Mouse (Mus musculus): Measurements from ENCODE around the gene Otogl. TPM values are rescaled to one million over a fixed set of nuclear protein-coding genes. Genes with fewer than 3 reads are reported as not detected.

Gene Otogl
- polyA plus RNA-seq, 1 experiment = 0.10 TPM

- no peak for TF ChIP-seq CTCF (IDR thresholded peaks at IDR 0.05; ENCODE audit: extremely low read depth, insufficient read depth, low read length)
- TF ChIP-seq POLR2A (IDR thresholded peaks at IDR 0.05; ENCODE audit: extremely low read depth, insufficient read depth, low read length) = no peak
- H3K27ac ChIP-seq (ENCODE audit: insufficient read depth, low read length) = no peak overlapping the region
- H3K4me3 ChIP-seq (ENCODE audit: insufficient read depth, low read length) = no peak overlapping the region
- no peaks in the 10 kb centered on the region for H3K4me1 ChIP-seq (ENCODE audit: control insufficient read depth, insufficient read depth, low read length)
Observed at GRCm38 (mm10) chr10:107739815-107740214, 172.1 kb downstream of the Otogl start.

- no peaks in the 10 kb centered on the region for H3K4me1 ChIP-seq (ENCODE audit: control insufficient read depth, insufficient read depth, low read length)
- TF ChIP-seq POLR2A (IDR thresholded peaks at IDR 0.05; ENCODE audit: extremely low read depth, insufficient read depth, low read length) = no peak
- TF ChIP-seq CTCF (IDR thresholded peaks at IDR 0.05; ENCODE audit: extremely low read depth, insufficient read depth, low read length) = no peak
- H3K27ac ChIP-seq (ENCODE audit: insufficient read depth, low read length) = no peak overlapping the region
- H3K4me3 ChIP-seq (ENCODE audit: insufficient read depth, low read length) = no peak overlapping the region
Observed at GRCm38 (mm10) chr10:107737743-107738142, 174.2 kb downstream of the Otogl start.

- TF ChIP-seq POLR2A (IDR thresholded peaks at IDR 0.05; ENCODE audit: extremely low read depth, insufficient read depth, low read length) (no peak), CTCF (IDR thresholded peaks at IDR 0.05; ENCODE audit: extremely low read depth, insufficient read depth, low read length) (no peak)
- H3K27ac ChIP-seq (ENCODE audit: insufficient read depth, low read length) = no peak overlapping the region
Observed at GRCm38 (mm10) chr10:107735448-107735847, 176.5 kb downstream of the Otogl start.

GRCm38 (mm10) chr10:107734327-107734726 is 177.6 kb downstream of the Otogl start:
- no peaks in the 10 kb centered on the region for H3K4me1 ChIP-seq (ENCODE audit: control insufficient read depth, insufficient read depth, low read length)
- H3K27ac ChIP-seq (ENCODE audit: insufficient read depth, low read length) = no peak overlapping the region
- no peak overlapping the region for H3K4me3 ChIP-seq (ENCODE audit: insufficient read depth, low read length)
- TF ChIP-seq POLR2A (IDR thresholded peaks at IDR 0.05; ENCODE audit: extremely low read depth, insufficient read depth, low read length) (no peak), CTCF (IDR thresholded peaks at IDR 0.05; ENCODE audit: extremely low read depth, insufficient read depth, low read length) (no peak)

More at GRCm38 (mm10) chr10:107735448-107735847, 176.5 kb downstream of the Otogl start:
- Histone ChIP-seq H3K4me3 (ENCODE audit: insufficient read depth, low read length) (no peak overlapping the region), H3K4me1 (ENCODE audit: control insufficient read depth, insufficient read depth, low read length) (no peaks in the 10 kb centered on the region)

- H3K4me1 ChIP-seq (ENCODE audit: control insufficient read depth, insufficient read depth, low read length) = no peaks in the 10 kb centered on the region
- TF ChIP-seq POLR2A (IDR thresholded peaks at IDR 0.05; ENCODE audit: extremely low read depth, insufficient read depth, low read length) = no peak
- TF ChIP-seq CTCF (IDR thresholded peaks at IDR 0.05; ENCODE audit: extremely low read depth, insufficient read depth, low read length) = no peak
- no peak overlapping the region for H3K4me3 ChIP-seq (ENCODE audit: insufficient read depth, low read length)
- H3K27ac ChIP-seq (ENCODE audit: insufficient read depth, low read length) = no peak overlapping the region
Observed at GRCm38 (mm10) chr10:107725631-107726030, 186.3 kb downstream of the Otogl start.

- Histone ChIP-seq H3K27ac (ENCODE audit: insufficient read depth, low read length) (no peak within 1 kb of the TSS), H3K4me1 (ENCODE audit: control insufficient read depth, insufficient read depth, low read length) (no peaks in the 10 kb centered on the region), H3K4me3 (ENCODE audit: insufficient read depth, low read length) (no peak within 1 kb of the TSS)
- TF ChIP-seq POLR2A (IDR thresholded peaks at IDR 0.05; ENCODE audit: extremely low read depth, insufficient read depth, low read length) (no peak), CTCF (IDR thresholded peaks at IDR 0.05; ENCODE audit: extremely low read depth, insufficient read depth, low read length) (no peak)
Observed at GRCm38 (mm10) chr10:107719806-107720205, 192.1 kb downstream of the Otogl start, which contains the start of gene Ptprq. Gene Ptprq, minus strand, starts transcription at chr10:107720051.

Other genes starting within 250 kb of the Otogl start
- gene Ptprq, start 192.1 kb downstream of the Otogl start, polyA plus RNA-seq (2012; rRNA removed) = 0.06 and 0.09 TPM in 2 replicates

Measured in cortical plate, adult 2 months (tissue).